Mouse (Mus musculus) E14TG2a.4 (cell line): ENCODE results near the gene 4933417A18Rik.
"Not testable (repeated sequence)": the region's sequence is repeated elsewhere in the genome, so short reads cannot be mapped to it uniquely, and the experiment has no call there.

Source experiments
- H3K27me3 ChIP-seq: 2 replicates; pipeline ENCODE4 v1.6.1; 2014; ENCODE audit warnings: low read length, control low read depth; ENCODE audit not compliant: insufficient read depth
- H3K36me3 ChIP-seq: 2 replicates; pipeline ENCODE4 v1.6.1; 2014; ENCODE audit warnings: low read length, control low read depth; ENCODE audit not compliant: insufficient read depth
- H3K4me1 ChIP-seq: replicated peaks from 2 replicates; pipeline ENCODE4 v1.6.1; 2014; ENCODE audit warnings: low read depth, low read length, control low read depth
- H3K4me3 ChIP-seq: replicated peaks from 2 replicates; pipeline ENCODE4 v1.5.1; 2014; ENCODE audit warnings: mild to moderate bottlenecking, low read length
- H3K9me3 ChIP-seq: 2 replicates; pipeline ENCODE4 v1.6.1; 2014; ENCODE audit warnings: low read length, control low read depth
- CTCF ChIP-seq: conservative IDR thresholded peaks from 2 replicates; pipeline ENCODE4 v1.5.1; 2014; ENCODE audit warnings: low read length
- NANOG ChIP-seq: IDR thresholded peaks from 2 replicates; pipeline ENCODE4 v1.6.1; 2014; ENCODE audit warnings: borderline replicate concordance, low read length, mixed read lengths
- POU5F1 ChIP-seq: IDR thresholded peaks from 2 replicates; pipeline ENCODE4 v1.6.1; 2014; ENCODE audit warnings: low read length, borderline replicate concordance

4933417A18Rik gene

GRCm38 (mm10) chr13:34964866-34965265 lies 40.7 kb downstream of the 4933417A18Rik start:
- TF ChIP-seq POU5F1 (no peak), NANOG (no peak), CTCF (no peak)

DNA sequence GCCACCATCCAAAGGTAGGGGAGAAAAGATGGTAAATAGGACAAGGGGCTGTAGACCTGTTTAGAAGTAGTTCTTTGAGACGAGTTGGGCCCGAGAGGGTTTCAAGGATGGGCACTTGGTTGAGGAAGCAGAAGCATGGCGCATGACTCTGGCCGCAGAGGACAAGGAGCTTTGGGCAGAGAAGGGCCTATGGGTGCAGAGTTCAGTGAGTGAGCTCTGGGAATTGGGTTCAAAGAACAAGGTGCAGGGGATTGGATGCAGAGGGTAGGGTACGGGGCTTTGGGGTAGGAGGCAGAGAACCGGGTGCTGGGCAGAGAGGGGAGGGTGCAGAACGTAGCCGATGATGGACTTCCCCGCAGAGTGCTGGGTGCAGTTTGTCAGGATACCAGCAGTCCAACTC lies 41.4 kb downstream of the 4933417A18Rik start:
- Histone ChIP-seq H3K4me1 (peaks cover 39% of the 10 kb centered on the region), H3K27me3 (peaks cover 27% of the 10 kb centered on the region)
- not testable (repeated sequence) for H3K9me3 ChIP-seq, H3K36me3 ChIP-seq, H3K4me3 ChIP-seq

More at GRCm38 (mm10) chr13:34964866-34965265, 40.7 kb downstream of the 4933417A18Rik start:
- Histone ChIP-seq H3K36me3 (no peaks in the 10 kb centered on the region), H3K9me3 (no peaks in the 10 kb centered on the region), H3K27me3 (peaks cover 27% of the 10 kb centered on the region), H3K4me3 (no peak overlapping the region), H3K4me1 (peaks cover 44% of the 10 kb centered on the region)

- H3K27me3 ChIP-seq, H3K36me3 ChIP-seq: not testable (repeated sequence)
Measured at GRCm38 (mm10) chr13:34972456-34972855, 48.2 kb downstream of the 4933417A18Rik start.

GRCm38 (mm10) chr13:34973149-34973548 lies 48.9 kb downstream of the 4933417A18Rik start:
- Histone ChIP-seq H3K27me3 (no peaks in the 10 kb centered on the region), H3K4me3 (no peak overlapping the region), H3K9me3 (no peaks in the 10 kb centered on the region), H3K4me1 (peaks cover 28% of the 10 kb centered on the region), H3K36me3 (peaks cover 13% of the 10 kb centered on the region)
- no peak for TF ChIP-seq POU5F1
- TF ChIP-seq CTCF: peak; percentile 73
- TF ChIP-seq NANOG: no peak

More at GRCm38 (mm10) chr13:34972456-34972855, 48.2 kb downstream of the 4933417A18Rik start:
- H3K4me1 ChIP-seq: peaks cover 21% of the 10 kb centered on the region
- not testable (repeated sequence) for H3K4me3 ChIP-seq, H3K9me3 ChIP-seq

DNA sequence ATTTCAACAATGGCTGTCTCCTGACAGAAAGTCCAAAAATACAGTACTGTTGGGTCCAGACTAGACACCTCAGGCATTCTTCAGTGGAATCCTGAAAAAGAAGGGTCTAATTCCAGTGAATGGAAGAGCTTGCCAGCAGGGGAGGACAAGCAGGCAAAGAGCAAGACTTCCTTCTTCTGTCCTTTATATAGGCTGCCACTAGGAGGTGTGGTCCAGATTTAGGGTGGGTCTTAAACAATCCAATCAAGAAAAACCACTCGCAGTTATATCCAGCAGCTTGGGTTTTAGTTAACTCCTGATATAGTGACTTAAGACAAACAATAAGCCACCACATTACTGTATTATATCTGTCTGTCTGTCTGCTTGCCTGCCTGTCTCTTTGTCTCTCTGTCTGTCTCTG lies 49.6 kb downstream of the 4933417A18Rik start:
- TF ChIP-seq NANOG (no peak), POU5F1 (no peak), CTCF (no peak; the same call in 1 of the 2 replicates)
- peaks cover 34% of the 10 kb centered on the region for H3K4me1 ChIP-seq
- no peaks in the 10 kb centered on the region for H3K9me3 ChIP-seq
- H3K36me3 ChIP-seq: peaks cover 18% of the 10 kb centered on the region
- no peaks in the 10 kb centered on the region for H3K27me3 ChIP-seq
- no peak overlapping the region for H3K4me3 ChIP-seq

- H3K27me3 ChIP-seq: no peaks in the 10 kb centered on the region
- peaks cover 30% of the 10 kb centered on the region for H3K36me3 ChIP-seq
- H3K4me1 ChIP-seq: peaks cover 47% of the 10 kb centered on the region
- no peaks in the 10 kb centered on the region for H3K9me3 ChIP-seq
- no peak overlapping the region for H3K4me3 ChIP-seq
- no peak for TF ChIP-seq POU5F1
- no peak for TF ChIP-seq CTCF
- no peak for TF ChIP-seq NANOG
Measured at GRCm38 (mm10) chr13:34976116-34976515, 51.9 kb downstream of the 4933417A18Rik start.

DNA sequence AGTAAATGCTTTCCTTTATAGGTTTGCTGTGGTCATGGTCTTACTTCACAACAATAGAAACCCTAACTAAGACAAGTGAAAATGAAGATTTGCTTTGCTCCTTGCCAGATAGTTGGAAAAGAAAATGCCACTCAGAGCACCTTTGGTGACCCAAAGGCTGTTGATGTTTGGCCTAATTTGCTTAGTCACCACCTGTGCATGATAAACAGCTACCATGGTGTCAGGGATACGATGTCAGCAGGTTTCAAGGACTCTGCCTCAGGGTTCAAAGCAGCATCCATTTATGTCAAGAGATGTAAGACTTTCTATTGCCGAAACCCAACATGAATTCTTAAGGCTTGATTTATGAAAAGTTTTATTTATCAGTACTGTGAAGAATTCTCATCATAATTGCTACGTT lies 53.2 kb downstream of the 4933417A18Rik start:
- H3K4me3 ChIP-seq: no peak overlapping the region
- no peaks in the 10 kb centered on the region for H3K27me3 ChIP-seq
- peaks cover 35% of the 10 kb centered on the region for H3K36me3 ChIP-seq
- H3K9me3 ChIP-seq: no peaks in the 10 kb centered on the region
- TF ChIP-seq NANOG: no peak
- TF ChIP-seq POU5F1: no peak
- TF ChIP-seq CTCF: no peak
- peaks cover 56% of the 10 kb centered on the region for H3K4me1 ChIP-seq

GRCm38 (mm10) chr13:34978635-34979034 lies 54.4 kb downstream of the 4933417A18Rik start:
- H3K4me3 ChIP-seq, H3K27me3 ChIP-seq: not testable (repeated sequence)
- peak; percentile 52; the same call in 1 of the 2 replicates for TF ChIP-seq POU5F1

DNA sequence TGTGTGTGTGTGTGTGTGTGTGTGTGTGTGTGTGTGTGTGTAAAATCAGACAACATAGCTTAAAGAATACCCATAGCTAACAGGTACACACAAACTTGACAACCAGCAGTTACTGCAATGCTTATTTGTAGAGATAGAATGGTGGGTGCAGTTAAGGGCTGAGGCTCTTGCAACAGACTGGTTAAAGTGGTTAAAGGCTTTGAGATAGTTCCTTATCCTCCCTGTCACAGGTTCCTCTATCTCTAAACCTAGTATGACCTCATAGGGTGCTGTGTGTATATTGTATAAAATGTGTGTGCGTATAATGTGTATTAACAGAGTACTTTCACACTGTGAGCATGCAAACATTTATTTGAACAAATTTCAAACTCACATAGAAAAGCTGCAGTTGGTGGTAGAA lies 59.3 kb downstream of the 4933417A18Rik start:
- peaks cover 52% of the 10 kb centered on the region for H3K36me3 ChIP-seq
- H3K4me3 ChIP-seq, H3K9me3 ChIP-seq, H3K27me3 ChIP-seq: not testable (repeated sequence)
- H3K4me1 ChIP-seq: peaks cover 31% of the 10 kb centered on the region

More at GRCm38 (mm10) chr13:34978635-34979034, 54.4 kb downstream of the 4933417A18Rik start:
- H3K4me1 ChIP-seq: peaks cover 53% of the 10 kb centered on the region
- H3K36me3 ChIP-seq: peaks cover 35% of the 10 kb centered on the region
- H3K9me3 ChIP-seq: not testable (repeated sequence)
